ENCODE assay signal across 8 mouse cellular contexts in genomic region chr2:30237199-30237880, GRCm38 (mm10). TPM values are rescaled to one million over a fixed set of nuclear protein-coding genes. Genes with fewer than 3 reads are reported as not detected.
DNase-seq lines count a peak whose midpoint lies in the region; ATAC-seq lines count a peak whose summit lies in the region.

TSS of gene Lrrc8a (plus strand) at chr2:30237715.

- intact Hi-C loops in gastrocnemius, postnatal 14 days (cut with DNase I; ENCODE audit: low total_unique reads) = no loop called here
- intact Hi-C loops in left cerebral cortex, postnatal 10 days (cut with DNase I) = no loop called here

- peak; percentile 90 for ATAC-seq in inflammation-experienced regulatory T-cells, adult 6 months
- ATAC-seq in megakaryocyte-erythroid progenitor cell, adult 5-6 weeks (replicated peaks; ENCODE audit: low FRiP score, low TSS enrichment, poor library complexity, severe bottlenecking) = peak; percentile 80

- DNase-seq in adipocyte (ENCODE audit: low spot score) = peak; percentile 97
- peak; percentile 98 for DNase-seq in embryo, embryonic 10 days (ENCODE audit: low spot score)
- DNase-seq in gastrocnemius, postnatal 14 days = peak; percentile 100
- peak; percentile 99 to 100 for DNase-seq in left cerebral cortex, postnatal 10 days (ENCODE audit: extremely low spot score in 1 of 2, low spot score in 2 of 2)
- DNase-seq in right cerebral cortex, postnatal 25 days = peak; percentile 100
- DNase-seq in urinary bladder, postnatal 4 days (ENCODE audit: low spot score in 2 of 2) = peak; percentile 100

RNA-seq across cellular contexts. Expression of gene Lrrc8a, which starts in this region (rescaled TPM):
- total RNA-seq in gastrocnemius, postnatal 14 days (2021) = 10 to 100 TPM; 19.3 to 30.1 TPM
- polyA plus RNA-seq in inflammation-experienced regulatory T-cells, adult 6 months (2017; shearing (Covaris generic)) = 10 to 100 TPM; 25.6 to 36.7 (median 33.1) TPM
- total RNA-seq in left cerebral cortex, postnatal 10 days (2021) = 10 to 100 TPM; 47.8 to 51.9 TPM
- total RNA-seq in megakaryocyte-erythroid progenitor cell, adult 5-6 weeks (2014; fragmentation: Nextera tagmentation) = 14.4 and 14.9 TPM in 2 replicates
- total RNA-seq in megakaryocyte-erythroid progenitor cell, adult 5-6 weeks (2017) = 8.3 and 10.7 TPM in 2 replicates

Comparison
In these comparisons a context has a peak if more than half of its experiments do, and no peak if none do; other contexts are left out.
1. Peak in every context shown above with its lines: DNase-seq and ATAC-seq.